Mouse (Mus musculus): ENCODE results near the gene Loxl1.
"Not testable (repeated sequence)": the region's sequence is repeated elsewhere in the genome, so short reads cannot be mapped to it uniquely, and the experiment has no call there.

Gene Loxl1

DNA sequence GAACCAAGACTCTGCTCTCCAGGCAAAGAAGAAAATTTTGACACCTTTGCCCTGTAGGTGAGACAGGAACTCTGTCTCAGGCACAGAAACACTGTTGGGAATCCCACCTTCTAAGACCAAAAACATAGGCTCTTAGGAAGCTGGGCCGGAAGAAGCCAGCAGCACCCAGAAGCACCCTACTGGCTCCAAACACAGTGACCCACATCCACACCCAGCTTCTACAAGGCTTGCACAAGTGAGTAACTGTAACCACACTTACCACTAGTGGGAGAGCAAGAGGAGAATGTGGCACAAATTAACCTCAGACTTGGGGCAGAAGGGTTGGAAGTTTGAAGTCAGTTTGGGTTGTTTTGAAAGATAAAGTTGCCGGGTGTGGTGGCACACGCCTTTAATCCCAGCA, 37.2 kb downstream of the Loxl1 start:
- no peak for DNase-seq

DNA sequence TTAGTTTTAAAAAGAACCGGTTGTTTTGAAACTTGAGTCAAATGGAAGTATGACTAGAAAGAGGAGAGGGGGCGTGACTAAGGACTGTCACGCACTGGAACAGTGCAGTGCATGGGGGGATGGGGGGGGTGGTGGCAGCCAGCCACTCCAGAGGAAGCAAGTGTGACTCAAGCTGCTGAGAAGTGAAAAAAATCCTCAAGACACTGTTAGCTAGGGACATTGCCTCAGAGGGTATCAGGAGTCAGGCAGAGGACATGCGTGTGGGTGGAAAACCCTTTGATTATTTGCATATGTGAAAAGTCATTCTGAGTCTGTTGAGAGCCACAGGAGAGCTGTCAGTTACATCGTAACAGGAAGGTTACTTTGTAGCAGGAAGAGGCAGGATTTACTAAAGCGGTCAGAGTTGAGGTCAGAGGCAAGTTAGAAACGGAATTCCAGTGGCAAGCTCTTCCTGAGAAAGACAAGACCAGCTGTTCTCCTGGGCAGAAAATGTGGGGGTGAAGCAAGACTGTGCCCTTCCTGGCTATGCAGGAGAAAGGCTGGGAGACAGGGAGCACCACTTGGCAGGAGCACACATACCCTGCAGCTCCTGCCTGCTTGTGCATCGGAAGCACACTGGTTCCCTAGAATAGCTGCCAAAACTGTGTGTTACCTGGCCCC, 37.7 kb downstream of the Loxl1 start:
- DNase-seq: peak; percentile 68 to 82

- DNase-seq: no peak
These were observed 38.4 kb downstream of the Loxl1 start for GRCm38 (mm10) chr9:58274626-58275025.

GRCm38 (mm10) chr9:58274101-58274604, 38.8 kb downstream of the Loxl1 start:
- no peak for DNase-seq

DNA sequence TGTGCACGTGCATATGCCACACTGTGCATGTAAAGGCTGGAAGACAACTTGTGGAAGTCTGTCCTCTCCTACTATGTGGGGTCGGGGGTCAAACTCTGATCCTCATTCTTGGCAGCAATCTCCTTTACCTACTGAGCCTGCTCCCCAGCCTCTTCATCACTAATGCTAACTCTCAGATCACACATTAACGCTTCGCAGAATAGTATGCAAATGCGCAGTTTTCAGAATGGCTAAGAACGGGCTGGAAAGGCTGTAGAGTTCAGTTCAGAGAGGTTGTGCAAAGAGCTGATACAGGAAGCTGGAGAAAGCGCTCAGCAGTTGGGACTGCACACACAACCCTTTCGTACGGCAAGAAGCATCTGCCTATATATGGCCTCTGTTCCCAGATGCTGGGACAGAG, 40.1 kb downstream of the Loxl1 start:
- peak in 1 of 2 experiments; percentile 55 for DNase-seq

- no peak for DNase-seq
These were observed 40.9 kb downstream of the Loxl1 start for GRCm38 (mm10) chr9:58272068-58272541.

GRCm38 (mm10) chr9:58271551-58271950, 41.4 kb downstream of the Loxl1 start:
- not testable (repeated sequence) for DNase-seq

GRCm38 (mm10) chr9:58271109-58271508, 41.9 kb downstream of the Loxl1 start:
- peak in 1 of 2 experiments; percentile 28 for DNase-seq

GRCm38 (mm10) chr9:58270081-58270480, 42.9 kb downstream of the Loxl1 start:
- DNase-seq: no peak

- DNase-seq: peak; percentile 72 to 85
These were observed 44.3 kb downstream of the Loxl1 start for GRCm38 (mm10) chr9:58268384-58269313.

- DNase-seq: no peak
These were observed 45.9 kb downstream of the Loxl1 start for GRCm38 (mm10) chr9:58267046-58267445.

GRCm38 (mm10) chr9:58266571-58267011, 46.4 kb downstream of the Loxl1 start:
- peak in 1 of 2 experiments; percentile 41 for DNase-seq

DNA sequence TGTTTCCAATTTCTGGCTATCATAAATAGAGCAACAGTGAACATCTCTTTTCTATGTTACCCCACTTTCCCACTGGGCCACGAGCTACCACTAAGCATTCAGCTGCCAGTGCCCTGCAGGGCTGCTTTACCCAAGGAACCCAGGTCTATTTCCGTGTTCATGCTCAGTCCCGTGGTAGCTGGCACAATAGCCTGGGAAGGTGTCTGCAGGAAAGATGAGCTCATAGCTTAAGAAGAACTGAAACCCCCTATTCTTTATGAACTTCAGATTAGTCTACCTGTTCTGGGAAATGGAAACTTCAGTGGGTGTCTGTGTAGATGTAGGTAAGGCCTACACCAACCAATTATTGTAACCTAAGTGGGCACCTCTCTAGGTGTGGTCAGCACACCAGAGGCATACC, 47.6 kb downstream of the Loxl1 start:
- no peak for DNase-seq

DNA sequence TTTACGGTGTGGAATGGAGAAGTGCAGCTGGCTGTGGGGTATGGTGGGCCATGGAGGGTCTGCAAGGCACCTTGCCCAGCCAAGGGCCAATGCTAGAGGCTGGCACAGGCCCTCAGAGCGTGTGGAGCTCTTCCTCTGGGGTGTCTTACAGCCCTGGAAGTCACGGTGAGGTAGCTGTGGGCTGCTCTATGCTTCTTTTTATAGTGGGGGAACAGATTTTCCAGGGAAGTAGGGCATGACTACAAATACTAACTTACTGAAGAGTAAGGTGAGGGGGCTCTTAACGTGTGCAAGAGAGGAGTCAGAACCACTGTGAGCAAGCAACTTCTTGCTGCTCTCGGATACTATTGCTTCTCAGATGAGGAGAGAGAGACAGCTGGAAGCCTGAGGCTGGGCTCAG, 50.5 kb downstream of the Loxl1 start:
- no peak for DNase-seq

DNA sequence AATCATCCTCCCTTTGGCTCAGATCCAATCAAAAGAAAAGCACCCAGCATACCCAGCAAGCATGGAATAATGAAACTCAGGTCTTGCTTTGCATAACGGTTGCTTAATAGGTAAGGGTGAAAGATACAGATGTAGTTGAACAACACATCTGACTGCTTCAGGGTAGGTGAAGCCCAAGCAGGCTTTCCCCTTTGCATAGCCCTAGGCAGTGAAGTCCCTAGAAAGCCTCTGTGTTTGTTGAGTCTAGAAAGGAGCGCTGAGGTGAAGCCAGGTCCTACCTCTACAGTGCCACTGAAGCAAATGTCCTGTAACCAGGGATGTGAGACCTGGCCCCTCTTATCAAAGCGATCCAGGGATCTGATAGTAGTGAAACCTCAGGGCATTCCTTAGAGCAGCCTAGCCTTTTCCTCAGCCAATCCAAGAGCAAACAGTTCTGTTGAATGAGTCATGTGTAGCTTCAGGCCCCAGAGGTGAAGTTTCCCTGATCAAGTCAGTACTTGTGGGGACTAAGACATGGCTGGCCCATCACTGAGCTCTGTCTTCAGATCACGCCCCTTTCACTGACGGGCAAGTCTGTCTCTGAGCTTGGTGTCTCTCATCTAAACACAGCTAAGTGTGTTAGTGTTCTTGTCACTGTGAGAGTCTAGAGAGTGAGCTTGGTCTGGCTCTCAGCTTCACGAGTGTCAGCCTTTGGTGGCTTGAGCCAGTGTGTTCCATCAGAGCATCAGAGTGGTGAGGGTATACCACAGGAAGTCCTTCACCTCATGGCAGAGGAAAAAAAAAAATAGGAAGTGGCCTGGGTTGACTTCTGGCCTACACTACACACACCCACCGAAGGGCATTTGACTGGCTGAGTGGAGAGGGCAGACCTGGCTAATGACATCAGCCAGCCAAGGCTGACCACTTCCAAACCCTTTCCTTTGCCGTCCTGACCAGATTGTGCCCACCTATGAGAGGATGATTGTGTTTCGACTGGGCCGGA, 57.0 kb downstream of the Loxl1 start:
- DNase-seq: no peak

- no peak for DNase-seq
These were observed 57.9 kb downstream of the Loxl1 start for GRCm38 (mm10) chr9:58255105-58255504.

DNA sequence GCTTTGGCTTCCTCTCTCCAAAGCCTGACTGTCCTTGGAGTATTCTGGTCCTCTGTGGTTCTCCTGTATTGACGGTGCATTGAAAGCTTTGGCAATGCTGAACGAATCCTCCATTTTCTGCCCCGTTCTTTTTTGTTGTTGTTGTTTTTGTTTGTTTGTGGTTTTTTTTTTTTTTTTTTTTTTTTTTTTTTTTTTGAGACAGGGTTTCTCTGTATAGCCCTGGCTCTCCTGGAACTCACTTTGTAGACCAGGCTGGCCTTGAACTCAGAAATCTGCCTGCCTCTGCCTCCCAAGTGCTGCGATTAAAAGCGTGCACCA, 59.2 kb downstream of the Loxl1 start:
- not testable (repeated sequence) for DNase-seq

- DNase-seq: peak; percentile 98
These were observed 59.8 kb downstream of the Loxl1 start, which contains the start of gene Stoml1 for GRCm38 (mm10) chr9:58253033-58253804. TSS of gene Stoml1 (plus strand) at chr9:58253164.

- DNase-seq: not testable (repeated sequence)
These were observed 62.3 kb downstream of the Loxl1 start for GRCm38 (mm10) chr9:58250730-58251129.

- DNase-seq: no peak
These were observed 62.7 kb downstream of the Loxl1 start for GRCm38 (mm10) chr9:58250322-58250721.

DNA sequence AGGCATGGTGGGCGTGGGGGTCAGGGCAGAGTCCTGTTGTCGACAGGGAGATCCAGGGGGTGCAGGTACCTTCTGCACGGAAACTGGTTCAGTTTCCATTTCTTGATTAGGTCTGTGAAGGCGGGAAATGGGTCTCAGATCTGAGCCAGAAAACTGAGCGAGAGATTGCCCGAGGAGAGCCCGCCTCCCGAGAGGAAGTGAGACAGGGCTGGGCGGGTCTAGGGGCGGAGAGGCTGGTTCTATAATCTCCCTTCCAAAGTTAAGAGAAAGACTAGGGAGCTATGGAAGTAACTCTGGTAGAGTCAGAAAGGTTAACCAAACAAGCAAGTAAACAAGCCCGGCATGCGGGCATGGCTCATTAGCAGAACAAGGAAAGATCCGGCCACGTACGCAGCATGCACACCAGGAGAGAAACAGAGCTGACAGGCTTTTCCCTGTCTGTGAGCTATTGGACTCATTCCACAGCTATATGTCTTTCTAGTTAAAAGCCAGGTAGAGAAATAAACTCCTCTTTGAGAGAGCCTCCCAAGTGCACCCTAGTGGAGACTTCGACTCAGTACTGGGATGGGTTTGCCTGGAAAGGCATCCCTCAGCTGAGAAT, 63.3 kb downstream of the Loxl1 start, which contains the start of gene Pml:
TSS of gene Pml (minus strand) at position 195 of the 601 bp plus-strand sequence.
- DNase-seq: peak; percentile 87 to 90

All from kidney, postnatal 36 days (tissue).